Mouse (Mus musculus): ENCODE data around the gene Olfr539. TPM values are rescaled to one million over a fixed set of nuclear protein-coding genes. Genes with fewer than 3 reads are reported as not detected.

The Olfr539 gene
- polyA plus RNA-seq, 1 experiment, result not detected

GRCm38 (mm10) chr7:140721095-140721494, 61.4 kb downstream of the Olfr539 start:
- H3K79me3 ChIP-seq (ENCODE audit: low read depth), result no peaks in the 10 kb centered on the region
- no peaks in the 10 kb centered on the region for H3K27me3 ChIP-seq (ENCODE audit: control insufficient read depth, insufficient read depth, insufficient read length)
- no peaks in the 10 kb centered on the region for H3K79me2 ChIP-seq (ENCODE audit: control insufficient read depth, insufficient read depth)
- no peak overlapping the region for H3K4me3 ChIP-seq (ENCODE audit: insufficient read depth, poor library complexity, severe bottlenecking)
- H3ac ChIP-seq (ENCODE audit: control insufficient read depth, insufficient read length, low read depth), result no peak overlapping the region
- TF ChIP-seq MYOD1 (IDR thresholded peaks at IDR 0.05; ENCODE audit: control insufficient read depth, insufficient read length, low read depth) (no peak), MYOG (IDR thresholded peaks at IDR 0.05; ENCODE audit: control insufficient read depth, extremely low read depth, insufficient read length) (no peak), MAX (IDR thresholded peaks at IDR 0.05) (no peak), FOSL1 (IDR thresholded peaks at IDR 0.05; ENCODE audit: insufficient read depth, low read length, poor library complexity, severe bottlenecking) (no peak), CTCF (IDR thresholded peaks at IDR 0.05; ENCODE audit: control insufficient read depth, insufficient read depth, insufficient read length) (no peak), CEBPB (IDR thresholded peaks at IDR 0.05; ENCODE audit: low read depth) (no peak)
- no peaks in the 10 kb centered on the region for H3K36me3 ChIP-seq (ENCODE audit: control insufficient read depth, insufficient read depth)

- no peak overlapping the region for H3ac ChIP-seq (ENCODE audit: control insufficient read depth, insufficient read length, low read depth)
- H3K4me3 ChIP-seq (ENCODE audit: insufficient read depth, poor library complexity, severe bottlenecking), result no peak overlapping the region
Observed at GRCm38 (mm10) chr7:140725558-140725957, 65.8 kb downstream of the Olfr539 start.

More at GRCm38 (mm10) chr7:140725558-140725957, 65.8 kb downstream of the Olfr539 start:
- Histone ChIP-seq H3K36me3 (ENCODE audit: control insufficient read depth, insufficient read depth) (no peaks in the 10 kb centered on the region), H3K27me3 (ENCODE audit: control insufficient read depth, insufficient read depth, insufficient read length) (no peaks in the 10 kb centered on the region), H3K79me3 (ENCODE audit: low read depth) (no peaks in the 10 kb centered on the region), H3K79me2 (ENCODE audit: control insufficient read depth, insufficient read depth) (no peaks in the 10 kb centered on the region)
- no peak for TF ChIP-seq USF1 (IDR thresholded peaks at IDR 0.05; ENCODE audit: low read depth)
- no peak for TF ChIP-seq MYOD1 (IDR thresholded peaks at IDR 0.05; ENCODE audit: control insufficient read depth, insufficient read length, low read depth)
- no peak for TF ChIP-seq FOSL1 (IDR thresholded peaks at IDR 0.05; ENCODE audit: insufficient read depth, low read length, poor library complexity, severe bottlenecking)
- no peak for TF ChIP-seq MAX (IDR thresholded peaks at IDR 0.05)
- TF ChIP-seq CTCF (IDR thresholded peaks at IDR 0.05; ENCODE audit: control insufficient read depth, insufficient read depth, insufficient read length), result no peak
- TF ChIP-seq CEBPB (IDR thresholded peaks at IDR 0.05; ENCODE audit: low read depth), result no peak
- no peak for TF ChIP-seq MYOG (IDR thresholded peaks at IDR 0.05; ENCODE audit: control insufficient read depth, extremely low read depth, insufficient read length)

Other genes with a start within 250 kb of the Olfr539 start
- not detected for gene Olfr532, start 238.3 kb upstream of the Olfr539 start, polyA plus RNA-seq (2012; fragmentation: generic; extraction: Trizol)
- gene Olfr533, start 196.6 kb upstream of the Olfr539 start, polyA plus RNA-seq (2012; fragmentation: generic; extraction: Trizol), result not detected
- not detected for gene Olfr535, start 175.7 kb upstream of the Olfr539 start, polyA plus RNA-seq (2012; fragmentation: generic; extraction: Trizol)
- not detected for gene Olfr536, start 152.5 kb upstream of the Olfr539 start, polyA plus RNA-seq (2012; fragmentation: generic; extraction: Trizol)
- not detected for gene Olfr538, start 92.0 kb upstream of the Olfr539 start, polyA plus RNA-seq (2012; fragmentation: generic; extraction: Trizol)
- gene Olfr46, start 58.7 kb upstream of the Olfr539 start, polyA plus RNA-seq (2012; fragmentation: generic; extraction: Trizol), result not detected
- not detected for gene Olfr61, start 31.0 kb upstream of the Olfr539 start, polyA plus RNA-seq (2012; fragmentation: generic; extraction: Trizol)
- gene Olfr53, start 13.5 kb upstream of the Olfr539 start, polyA plus RNA-seq (2012; fragmentation: generic; extraction: Trizol), result not detected
- gene Olfr45, start 22.0 kb downstream of the Olfr539 start, polyA plus RNA-seq (2012; fragmentation: generic; extraction: Trizol), result not detected
- gene Olfr541, start 37.3 kb downstream of the Olfr539 start, polyA plus RNA-seq (2012; fragmentation: generic; extraction: Trizol), result not detected
- gene Cyp2e1, start 103.8 kb downstream of the Olfr539 start, polyA plus RNA-seq (2012; fragmentation: generic; extraction: Trizol), result not detected
- gene Syce1, start 127.9 kb downstream of the Olfr539 start, polyA plus RNA-seq (2012; fragmentation: generic; extraction: Trizol), result not detected
- gene Zfp941, start 162.2 kb downstream of the Olfr539 start, polyA plus RNA-seq (2012; fragmentation: generic; extraction: Trizol), result 0.18 TPM
- not detected for gene Urah, start 175.1 kb downstream of the Olfr539 start, polyA plus RNA-seq (2012; fragmentation: generic; extraction: Trizol)
- not detected for gene Scgb1c1, start 185.6 kb downstream of the Olfr539 start, polyA plus RNA-seq (2012; fragmentation: generic; extraction: Trizol)
- gene Odf3, start 187.9 kb downstream of the Olfr539 start, polyA plus RNA-seq (2012; fragmentation: generic; extraction: Trizol), result 0.02 TPM
- not detected for gene Gm45785, start 196.4 kb downstream of the Olfr539 start, polyA plus RNA-seq (2012; fragmentation: generic; extraction: Trizol)
- gene Ric8a, start 197.0 kb downstream of the Olfr539 start, polyA plus RNA-seq (2012; fragmentation: generic; extraction: Trizol), result 59.3 TPM
- 19.9 TPM for gene Bet1l, start 197.6 kb downstream of the Olfr539 start, polyA plus RNA-seq (2012; fragmentation: generic; extraction: Trizol)
- 211 TPM for gene Psmd13, start 222.0 kb downstream of the Olfr539 start, polyA plus RNA-seq (2012; fragmentation: generic; extraction: Trizol)
- gene Sirt3, start 222.4 kb downstream of the Olfr539 start, polyA plus RNA-seq (2012; fragmentation: generic; extraction: Trizol), result 17.4 TPM
- gene Cox8b, start 240.5 kb downstream of the Olfr539 start, polyA plus RNA-seq (2012; fragmentation: generic; extraction: Trizol), result 0.81 TPM